Mouse (Mus musculus) embryonic facial prominence, embryonic 12.5 days (tissue): ENCODE measurements around the gene Rbm45. TPM values are rescaled to one million over a fixed set of nuclear protein-coding genes. Genes with fewer than 3 reads are reported as not detected.

Source experiments
- ATAC-seq: fragments of 200-750 bp; cut with Nextera tagmentation; 2 replicates; pipeline ENCODE4 v1.8.0; 2017; ENCODE audit not compliant: insufficient number of reproducible peaks, insufficient read depth, low FRiP score, low TSS enrichment
- H3K27ac ChIP-seq: fragments of 300-500 bp; sonication (generic); 2 replicates; pipeline ENCODE4 v1.5.1; 2016; ENCODE audit warnings: mild to moderate bottlenecking
- H3K27me3 ChIP-seq: fragments of 300-500 bp; sonication (generic); 2 replicates; pipeline ENCODE4 v1.6.1; 2016; ENCODE audit warnings: mild to moderate bottlenecking, moderate library complexity
- H3K36me3 ChIP-seq: fragments of 300-500 bp; sonication (generic); 2 replicates; pipeline ENCODE4 v1.6.1; 2016; ENCODE audit warnings: mild to moderate bottlenecking
- H3K4me1 ChIP-seq: fragments of 300-500 bp; sonication (generic); 2 replicates; pipeline ENCODE4 v1.6.1; 2016
- H3K4me2 ChIP-seq: fragments of 300-500 bp; sonication (generic); replicated peaks from 2 replicates; pipeline ENCODE4 v1.6.1; 2016; ENCODE audit warnings: mild to moderate bottlenecking, moderate library complexity
- H3K4me3 ChIP-seq: fragments of 300-500 bp; sonication (generic); 2 replicates; pipeline ENCODE4 v1.5.1; 2016; ENCODE audit warnings: mild to moderate bottlenecking
- H3K9ac ChIP-seq: fragments of 300-500 bp; sonication (generic); 2 replicates; pipeline ENCODE4 v1.6.1; 2016; ENCODE audit warnings: mild to moderate bottlenecking, moderate library complexity
- H3K9me3 ChIP-seq: fragments of 300-500 bp; sonication (generic); 2 replicates; pipeline ENCODE4 v1.6.1; 2016; ENCODE audit warnings: mild to moderate bottlenecking, moderate library complexity
- WGBS: fragments of 180-500 bp; shearing (Covaris S2); methylation state at CpG from one replicate; pipeline ENCODE4 v1.1.7; 2016; 5-methylcytosine and 5-hydroxymethylcytosine counted together
- polyA plus RNA-seq: library from polyadenylated mRNA; unstranded; fragments of >200 nt; fragmentation: Nextera tagmentation; extraction: Ambion mirVana; gene quantifications from 2 replicates; pipeline ENCODE4 v1.2.1, GENCODE M21; 2016

Rbm45 gene
- polyA plus RNA-seq, 1 experiment from 2014 or later, result 17.6 TPM

GRCm38 (mm10) chr2:76429855-76430254 lies 60.1 kb downstream of the Rbm45 start:
- H3K9ac ChIP-seq, result no peak overlapping the region
- peaks cover 9% of the 10 kb centered on the region; the same call in 1 of the 2 replicates for H3K4me1 ChIP-seq
- no peak overlapping the region for H3K4me2 ChIP-seq
- no peak overlapping the region for H3K27ac ChIP-seq
- no peaks in the 10 kb centered on the region for H3K36me3 ChIP-seq
- no peak for ATAC-seq
- H3K27me3 ChIP-seq, result no peaks in the 10 kb centered on the region
- no peak overlapping the region for H3K4me3 ChIP-seq
- no peaks in the 10 kb centered on the region for H3K9me3 ChIP-seq
- 76% methylated on average over 5 of the region's 5 CpGs for WGBS

- Histone ChIP-seq H3K4me3 (no peak overlapping the region), H3K27me3 (no peaks in the 10 kb centered on the region), H3K27ac (no peak overlapping the region), H3K9ac (no peak overlapping the region), H3K4me2 (no peak overlapping the region), H3K9me3 (no peaks in the 10 kb centered on the region), H3K4me1 (peaks cover 9% of the 10 kb centered on the region; the same call in 1 of the 2 replicates), H3K36me3 (no peaks in the 10 kb centered on the region)
- 90% methylated on average over 3 of the region's 3 CpGs for WGBS
- no peak for ATAC-seq
Observed at GRCm38 (mm10) chr2:76430539-76430938, 60.8 kb downstream of the Rbm45 start.

Other genes starting within 250 kb of the Rbm45 start
- gene Pde11a, start 31.2 kb upstream of the Rbm45 start, polyA plus RNA-seq, result 0.18 and 0.24 TPM in 2 replicates
- gene Cyct, start 9.5 kb upstream of the Rbm45 start, polyA plus RNA-seq, result not detected in 2 replicates
- gene Osbpl6, start 36.5 kb downstream of the Rbm45 start, polyA plus RNA-seq, result 19.6 and 22.8 TPM in 2 replicates